Mouse (Mus musculus) layer of hippocampus, adult 9-11 months (tissue): ENCODE measurements at regions not wholly inside any gene's neighbourhood (a gene's known extent, or its start where the extent isn't known, plus 50 kb on each side); places are given as distances from the start of the nearest gene placed in this dataset.

Experiments used
- DNase-seq: peaks from one replicate; pipeline ENCODE4 v3.0.0; 2022

DNA sequence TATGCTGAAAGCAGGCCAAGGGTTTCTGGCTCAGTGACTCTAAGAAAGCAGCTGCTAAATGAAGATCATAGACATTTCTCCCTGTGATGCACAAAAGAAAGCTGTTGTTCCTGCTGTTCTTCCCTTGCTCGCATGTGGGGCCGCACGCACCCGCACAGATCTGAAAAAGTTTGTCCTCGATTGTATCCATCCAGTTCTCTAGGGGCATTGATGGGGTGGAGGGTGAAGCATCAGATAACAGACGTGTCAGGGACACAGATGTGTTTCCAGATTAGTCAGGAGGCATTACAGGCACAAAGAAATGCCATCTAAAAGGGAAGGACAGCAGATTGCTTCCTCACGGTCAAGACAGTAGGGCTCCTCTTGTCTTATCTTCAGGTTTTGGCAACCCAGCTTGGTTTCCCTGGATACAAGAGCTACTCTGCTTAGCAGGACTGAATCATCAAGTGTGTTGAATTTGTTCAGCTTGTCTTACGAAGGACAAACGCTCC, 2001.3 kb downstream of the Pcdh9 start:
- peak; percentile 24 for DNase-seq

GRCm38 (mm10) chr14:91865935-91866664, 2024.4 kb downstream of the Pcdh9 start:
- DNase-seq, result no peak

DNA sequence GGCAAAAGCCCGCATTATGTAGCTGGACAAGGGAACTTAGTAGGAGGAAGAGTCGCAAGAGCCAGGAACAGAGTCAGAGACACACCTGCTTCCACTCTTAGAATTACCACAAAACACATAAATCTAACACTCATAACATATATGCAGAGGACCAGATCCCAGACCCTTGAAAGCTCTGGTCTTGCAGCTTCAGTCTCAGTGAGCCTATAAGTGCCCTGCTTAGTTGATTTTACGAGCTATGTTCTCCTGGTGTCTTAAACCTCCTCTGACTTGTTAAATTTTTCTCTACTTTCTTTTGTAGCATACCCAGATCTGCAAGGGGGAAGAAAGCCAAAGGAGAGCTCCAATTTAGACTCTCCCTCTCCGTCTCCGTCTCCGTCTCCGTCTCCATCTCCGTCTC, 2038.2 kb downstream of the Pcdh9 start:
- DNase-seq, result no peak
